Mouse (Mus musculus): ENCODE data around the gene B3galt6. TPM values are rescaled to one million over a fixed set of nuclear protein-coding genes. Genes with fewer than 3 reads are reported as not detected.

Gene B3galt6
- total RNA-seq (2021) = 1 to 10 TPM; 2.0 to 2.7 TPM
- long read RNA-seq, experiment 1, transcript B3galt6-201 (1 exons, 3,184 nt) = major isoform, 17 of 17 reads
- long read RNA-seq, experiment 1, partial matches to known transcripts = 0 of 17 reads
- long read RNA-seq, experiment 1, other reads (novel, unspliced or antisense) = 0 of 17 reads
- long read RNA-seq, experiment 2, transcript B3galt6-201 (1 exons, 3,184 nt) = major isoform, 11 of 11 reads
- long read RNA-seq, experiment 2, partial matches to known transcripts = 0 of 11 reads
- long read RNA-seq, experiment 2, other reads (novel, unspliced or antisense) = 0 of 11 reads

- peak; percentile 86 to 90 for DNase-seq
- intact Hi-C loops (cut with DNase I) = loop anchor here (2.0 to 10.0 kb wide), 2 partner anchors 40 to 112 kb away; partner anchors contain the start of gene 9430015G10Rik
Measured at GRCm38 (mm10) chr4:155992241-155992905, at the start of gene B3galt6, which contains the start of gene Sdf4. TSS of gene B3galt6 (minus strand) at chr4:155992649. TSS of gene Sdf4 (plus strand) at chr4:155992872.

DNA sequence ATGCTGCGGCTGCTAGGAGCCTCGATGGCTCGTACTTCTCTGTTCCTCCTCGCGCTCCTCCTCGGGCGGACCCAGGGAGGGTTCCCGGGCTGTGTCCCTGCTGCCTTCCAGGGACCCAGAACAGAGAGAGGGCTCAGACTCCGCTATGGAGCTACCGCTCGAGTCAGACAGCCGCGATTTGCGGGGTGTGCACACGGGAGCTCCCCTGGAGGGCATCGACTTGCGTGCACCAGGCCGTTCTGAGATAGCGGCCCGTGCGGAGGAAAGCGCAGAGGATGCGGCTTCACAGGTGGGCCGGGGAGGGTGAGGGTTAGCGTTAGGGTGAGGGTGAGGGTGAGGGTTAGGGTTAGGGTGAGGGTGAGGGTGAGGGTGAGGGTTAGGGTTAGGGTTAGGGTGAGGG, 42.5 kb upstream of the B3galt6 start:
- no peak for DNase-seq
- intact Hi-C loops (cut with DNase I) = loop anchor here (5.0 kb wide), 2 partner anchors 73 to 77 kb away; partner anchors contain the start of gene C1qtnf12

GRCm38 (mm10) chr4:156034301-156034700, 41.9 kb upstream of the B3galt6 start:
- no peak for DNase-seq
- intact Hi-C loops (cut with DNase I) = loop anchor here (5.0 kb wide), 2 partner anchors 72 to 78 kb away; partner anchors contain the start of gene C1qtnf12

DNA sequence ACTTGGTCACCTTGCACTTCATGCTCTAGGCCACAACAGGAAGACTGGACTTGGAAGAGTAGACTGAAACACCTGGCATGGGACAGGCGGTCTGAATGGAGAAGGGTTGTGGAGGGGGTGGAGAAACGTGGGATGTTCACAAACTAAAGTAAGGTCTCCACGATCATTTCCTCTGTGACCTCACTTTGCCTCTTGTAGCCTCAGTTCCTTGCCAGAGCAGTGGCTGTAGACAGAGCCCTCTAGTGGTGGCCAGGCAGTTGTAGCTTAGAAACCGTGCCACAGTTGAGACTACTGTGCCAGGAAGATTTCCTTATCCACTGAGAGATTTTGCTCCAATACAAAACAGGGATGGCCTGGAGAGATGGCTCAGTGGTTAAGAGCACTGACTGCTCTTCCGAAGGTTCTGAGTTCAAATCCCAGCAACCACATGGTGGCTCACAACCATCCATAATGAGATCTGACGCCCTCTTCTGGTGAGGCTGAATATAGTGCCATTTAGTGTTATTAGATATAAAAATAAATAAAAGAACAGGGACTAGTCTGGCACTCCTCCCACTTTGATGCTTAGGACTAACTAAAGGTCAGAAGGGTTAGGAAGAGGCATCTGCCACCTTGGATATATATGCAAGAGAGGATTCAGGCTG, 41.1 kb upstream of the B3galt6 start:
- intact Hi-C loops (cut with DNase I) = loop anchor here (2.0 to 5.0 kb wide), 3 partner anchors 41 to 79 kb away; partner anchors contain the start of genes B3galt6, C1qtnf12 and Sdf4
- DNase-seq = peak; percentile 46 to 69

GRCm38 (mm10) chr4:156032856-156033255, 40.4 kb upstream of the B3galt6 start:
- intact Hi-C loops (cut with DNase I) = loop anchor here (2.0 to 5.0 kb wide), 3 partner anchors 40 to 79 kb away; partner anchors contain the start of genes B3galt6, C1qtnf12 and Sdf4
- no peak for DNase-seq

- peak; percentile 76 to 80 for DNase-seq
- intact Hi-C loops (cut with DNase I) = loop anchor here (2.0 to 5.0 kb wide), 3 partner anchors 39 to 81 kb away; partner anchors contain the start of genes B3galt6, C1qtnf12 and Sdf4
Measured at GRCm38 (mm10) chr4:156031593-156032391, 39.3 kb upstream of the B3galt6 start.

- intact Hi-C loops (cut with DNase I) = loop anchor here (5.0 kb wide), 2 partner anchors 69 to 81 kb away; partner anchors contain the start of gene C1qtnf12
- no peak for DNase-seq
Measured at GRCm38 (mm10) chr4:156031255-156031592, 38.8 kb upstream of the B3galt6 start.

GRCm38 (mm10) chr4:156030651-156031118, 38.2 kb upstream of the B3galt6 start:
- intact Hi-C loops (cut with DNase I) = loop anchor here (5.0 kb wide), 2 partner anchors 68 to 82 kb away; partner anchors contain the start of gene C1qtnf12

GRCm38 (mm10) chr4:156028580-156028979, 36.1 kb upstream of the B3galt6 start:
- intact Hi-C loops (cut with DNase I) = no loop called here
- DNase-seq = no peak

More at GRCm38 (mm10) chr4:156030651-156031118, 38.2 kb upstream of the B3galt6 start:
- DNase-seq = no peak

- DNase-seq = peak; percentile 50 to 61
- intact Hi-C loops (cut with DNase I) = no loop called here
Measured at GRCm38 (mm10) chr4:156026013-156026412, 33.6 kb upstream of the B3galt6 start, which contains the start of gene Tnfrsf18. TSS of gene Tnfrsf18 (plus strand) at chr4:156026164.

DNA sequence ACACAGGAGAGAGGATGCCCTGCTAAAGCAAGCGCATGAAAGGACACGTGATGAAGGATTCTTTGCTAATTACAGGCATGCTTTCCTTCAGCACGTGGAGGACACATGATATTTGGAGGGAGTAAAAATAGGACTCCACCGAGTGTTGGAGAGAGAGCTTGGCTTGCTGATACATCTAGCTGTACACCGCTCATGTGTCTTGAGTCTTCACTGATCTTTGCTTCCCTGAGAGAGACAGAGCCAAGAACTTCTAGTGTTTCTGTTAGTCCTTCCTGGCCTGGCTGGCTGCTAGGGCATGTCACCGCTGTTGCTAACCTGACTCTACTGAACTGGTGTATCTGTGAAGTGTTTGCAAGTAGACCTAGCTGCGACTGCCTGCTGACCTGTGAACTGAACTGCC, 31.7 kb upstream of the B3galt6 start:
- intact Hi-C loops (cut with DNase I) = no loop called here
- DNase-seq = no peak

DNA sequence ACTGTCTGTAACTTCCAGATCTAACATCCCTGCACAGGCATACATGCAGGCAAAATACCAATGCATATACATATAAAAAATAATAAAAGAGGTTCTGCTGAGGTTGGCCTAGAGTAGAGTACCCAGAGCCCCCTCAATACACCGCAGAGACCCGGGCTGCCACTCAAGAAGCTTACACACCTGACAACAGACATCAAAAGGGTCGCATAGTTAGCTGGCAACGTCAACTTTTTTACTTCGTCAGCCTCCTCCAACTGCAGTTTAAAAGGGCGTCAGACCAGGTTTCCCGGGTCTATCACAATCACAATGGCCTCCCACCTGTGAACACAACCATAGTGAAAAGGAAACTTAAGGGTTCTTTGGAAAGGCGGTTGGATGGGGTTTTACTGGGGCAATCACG, 31.1 kb upstream of the B3galt6 start:
- DNase-seq = no peak
- intact Hi-C loops (cut with DNase I) = no loop called here

- no peak for DNase-seq
- intact Hi-C loops (cut with DNase I) = no loop called here
Measured at GRCm38 (mm10) chr4:156021942-156022419, 29.5 kb upstream of the B3galt6 start.

GRCm38 (mm10) chr4:156021381-156021780, 28.9 kb upstream of the B3galt6 start:
- intact Hi-C loops (cut with DNase I) = no loop called here
- no peak for DNase-seq

GRCm38 (mm10) chr4:156019771-156020170, 27.3 kb upstream of the B3galt6 start:
- DNase-seq = no peak
- intact Hi-C loops (cut with DNase I) = no loop called here

- intact Hi-C loops (cut with DNase I) = no loop called here
- no peak for DNase-seq
Measured at GRCm38 (mm10) chr4:156014436-156014835, 22.0 kb upstream of the B3galt6 start.

DNA sequence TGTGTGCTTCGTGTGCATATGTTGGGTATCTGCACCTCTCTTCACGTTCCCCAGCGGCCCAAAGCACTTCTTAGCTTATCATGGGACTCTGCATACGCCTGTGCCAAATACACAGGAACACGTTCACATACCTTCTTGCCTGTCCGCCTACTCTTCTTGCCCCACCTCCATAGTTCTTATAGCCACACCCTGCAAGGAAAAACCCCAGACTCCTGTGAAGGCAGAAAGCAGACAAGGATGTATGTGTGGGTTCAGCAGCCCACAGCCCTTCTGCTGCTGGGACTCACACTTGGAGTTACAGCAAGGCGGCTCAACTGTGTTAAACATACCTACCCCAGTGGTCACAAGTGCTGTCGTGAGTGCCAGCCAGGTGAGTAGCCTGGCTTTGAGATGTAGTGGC, 21.2 kb upstream of the B3galt6 start, which contains the start of gene Tnfrsf4:
Gene Tnfrsf4 (plus strand): TSS at position 207 of the 400 bp plus-strand sequence.
- no peak for DNase-seq
- intact Hi-C loops (cut with DNase I) = no loop called here

- intact Hi-C loops (cut with DNase I) = no loop called here
- no peak for DNase-seq
Measured at GRCm38 (mm10) chr4:156008369-156008768, 15.9 kb upstream of the B3galt6 start.

DNA sequence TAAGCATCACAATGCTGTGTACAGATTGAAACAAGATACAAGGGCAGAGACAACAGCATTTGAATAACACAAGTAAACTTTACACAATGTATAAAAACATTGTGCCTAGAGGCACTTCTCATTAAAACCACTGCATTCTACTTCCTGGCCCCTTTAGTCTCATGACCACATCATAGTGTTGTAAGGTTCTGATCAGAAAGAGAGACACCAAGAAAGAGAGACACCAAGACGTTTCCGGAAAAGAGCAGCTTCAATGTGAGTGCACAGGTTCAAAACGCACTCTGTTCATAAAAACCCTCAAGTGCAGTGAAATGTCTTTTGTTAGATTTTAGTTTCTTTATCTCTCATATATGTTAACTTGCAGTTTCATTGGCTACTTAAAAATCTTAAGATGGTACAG, 11.7 kb upstream of the B3galt6 start:
- intact Hi-C loops (cut with DNase I) = no loop called here
- no peak for DNase-seq
